Mouse (Mus musculus) MEL (cell line): Measurements from ENCODE around the gene Agtrap. TPM values are rescaled to one million over a fixed set of nuclear protein-coding genes. Genes with fewer than 3 reads are reported as not detected.

Experiments
- DNase-seq: peaks from one replicate; pipeline ENCODE4 v3.0.0; 2011; ENCODE audit warnings: low read depth, low spot score
- H3K27ac ChIP-seq: 2 replicates; pipeline ENCODE4 v1.5.1; 2012; ENCODE audit warnings: low read depth, mild to moderate bottlenecking, control low read depth, low read length, moderate library complexity; ENCODE audit not compliant: control insufficient read depth
- H3K27me3 ChIP-seq, 2 experiments: fragments of 150-350 bp in 1 of 2; sonication (generic) in 1 of 2; 2 replicates each; pipeline ENCODE4 v1.6.1; 2012; ENCODE audit warnings: low read length in 2 of 2, mild to moderate bottlenecking in 2 of 2, improper control_type of control experiment in 1 of 2, moderate library complexity in 1 of 2; ENCODE audit not compliant: insufficient read depth in 2 of 2, control insufficient read depth in 1 of 2
- H3K36me3 ChIP-seq, 2 experiments: 2 replicates each; pipeline ENCODE4 v1.6.1; 2012 to 2014; ENCODE audit warnings: low read length in 2 of 2, improper control_type of control experiment in 1 of 2, inconsistent platforms in 1 of 2, mild to moderate bottlenecking in 1 of 2; ENCODE audit not compliant: insufficient read depth in 2 of 2, control insufficient read depth in 1 of 2
- H3K4me1 ChIP-seq, 2 experiments: fragments of 150-350 bp in 1 of 2; sonication (generic) in 1 of 2; 2 replicates each; pipeline ENCODE4 v1.6.1; 2012; ENCODE audit warnings: low read length in 2 of 2, improper control_type of control experiment in 1 of 2, mild to moderate bottlenecking in 1 of 2; ENCODE audit not compliant: insufficient read depth in 2 of 2, control insufficient read depth in 1 of 2
- H3K4me3 ChIP-seq, 2 experiments: fragments of 150-350 bp in 1 of 2; sonication (generic) in 1 of 2; 2 replicates each; pipeline ENCODE4 v1.5.1; 2012; ENCODE audit warnings: low read depth in 2 of 2, low read length in 2 of 2, mild to moderate bottlenecking in 2 of 2, moderate library complexity in 2 of 2, control low read depth in 1 of 2, improper control_type of control experiment in 1 of 2; ENCODE audit not compliant: control insufficient read depth in 1 of 2, insufficient read depth in 1 of 2
- H3K79me2 ChIP-seq: 2 replicates; pipeline ENCODE4 v1.6.1; 2012; ENCODE audit warnings: mild to moderate bottlenecking, low read length, moderate library complexity; ENCODE audit not compliant: control insufficient read depth, poor library complexity, insufficient read depth
- H3K9ac ChIP-seq: 2 replicates; pipeline ENCODE4 v1.6.1; 2012; ENCODE audit warnings: low read depth, mild to moderate bottlenecking, control low read depth, low read length, moderate library complexity; ENCODE audit not compliant: control insufficient read depth, poor library complexity, severe bottlenecking
- H3K9me3 ChIP-seq: fragments of 150-350 bp; sonication (generic); replicated peaks from 2 replicates; pipeline ENCODE4 v1.6.1; 2012; ENCODE audit warnings: mild to moderate bottlenecking, low read length, improper control_type of control experiment, moderate library complexity; ENCODE audit not compliant: insufficient read depth
- BHLHE40 ChIP-seq: IDR thresholded peaks from 2 replicates; pipeline ENCODE4 v1.6.1; 2012; ENCODE audit warnings: low read depth, mild to moderate bottlenecking, inconsistent platforms, low read length, improper control_type of control experiment, borderline replicate concordance
- CHD2 ChIP-seq: IDR thresholded peaks from 2 replicates; pipeline ENCODE4 v1.6.1; 2011; ENCODE audit warnings: low read length, improper control_type of control experiment
- CTCF ChIP-seq, 3 experiments: IDR thresholded peaks in 2 of 3; conservative IDR thresholded peaks in 1 of 3; 2 replicates each; pipeline ENCODE4 v1.5.1; 2011 to 2012; ENCODE audit warnings: low read length in 3 of 3, low read depth in 2 of 3, mild to moderate bottlenecking in 2 of 3, improper control_type of control experiment in 1 of 3, inconsistent platforms in 1 of 3, mixed read lengths in 1 of 3, moderate library complexity in 1 of 3; ENCODE audit not compliant: control insufficient read depth in 1 of 3, insufficient read depth in 1 of 3, poor library complexity in 1 of 3, severe bottlenecking in 1 of 3
- ETS1 ChIP-seq: IDR thresholded peaks from 2 replicates; pipeline ENCODE4 v1.6.1; 2012; ENCODE audit warnings: low read depth, mild to moderate bottlenecking, inconsistent platforms, low read length, improper control_type of control experiment, moderate library complexity
- GABPA ChIP-seq: IDR thresholded peaks from 2 replicates; pipeline ENCODE4 v1.6.1; 2012; ENCODE audit warnings: low read depth, mild to moderate bottlenecking, inconsistent platforms, low read length, improper control_type of control experiment, moderate library complexity
- HCFC1 ChIP-seq: IDR thresholded peaks from 2 replicates; pipeline ENCODE4 v1.6.1; 2012; ENCODE audit warnings: low read depth, mild to moderate bottlenecking, inconsistent platforms, low read length, improper control_type of control experiment, moderate library complexity
- KAT2A ChIP-seq: conservative IDR thresholded peaks from 2 replicates; pipeline ENCODE4 v1.6.1; 2012; ENCODE audit warnings: low read depth, low read length, improper control_type of control experiment, inconsistent platforms
- MAFK ChIP-seq: IDR thresholded peaks from 2 replicates; pipeline ENCODE4 v1.6.1; 2011; ENCODE audit warnings: low read depth, mild to moderate bottlenecking, low read length, improper control_type of control experiment, borderline replicate concordance
- MEF2A ChIP-seq: IDR thresholded peaks from 2 replicates; pipeline ENCODE4 v1.6.1; 2014; ENCODE audit warnings: low read depth, mild to moderate bottlenecking, inconsistent platforms, low read length, improper control_type of control experiment; ENCODE audit not compliant: poor library complexity, insufficient replicate concordance, severe bottlenecking; ENCODE audit errors: extremely low read depth
- MYC ChIP-seq: IDR thresholded peaks from 2 replicates; pipeline ENCODE4 v1.6.1; 2011; ENCODE audit warnings: low read depth, mild to moderate bottlenecking, low read length, improper control_type of control experiment, moderate library complexity
- NELFE ChIP-seq: IDR thresholded peaks from 2 replicates; pipeline ENCODE4 v1.6.1; 2011; ENCODE audit warnings: low read depth, low read length, improper control_type of control experiment
- NRF1 ChIP-seq: IDR thresholded peaks from 2 replicates; pipeline ENCODE4 v1.6.1; 2014; ENCODE audit warnings: low read depth, mild to moderate bottlenecking, inconsistent platforms, low read length, improper control_type of control experiment, moderate library complexity; ENCODE audit not compliant: poor library complexity, insufficient read depth, severe bottlenecking
- POLR2AphosphoS2 ChIP-seq: IDR thresholded peaks from 2 replicates; pipeline ENCODE4 v1.6.1; 2011; ENCODE audit warnings: low read length, improper control_type of control experiment
- RAD21 ChIP-seq: IDR thresholded peaks from 2 replicates; pipeline ENCODE4 v1.6.1; 2011; ENCODE audit warnings: mild to moderate bottlenecking, low read depth, low read length, improper control_type of control experiment
- RCOR1 ChIP-seq: IDR thresholded peaks from 2 replicates; pipeline ENCODE4 v1.6.1; 2012; ENCODE audit warnings: low read depth, mild to moderate bottlenecking, inconsistent platforms, low read length, improper control_type of control experiment
- TBP ChIP-seq: IDR thresholded peaks from 2 replicates; pipeline ENCODE4 v1.8.0; 2011; ENCODE audit warnings: low read depth, low read length, improper control_type of control experiment
- USF1 ChIP-seq: IDR thresholded peaks from 2 replicates; pipeline ENCODE4 v1.6.1; 2014; ENCODE audit warnings: low read depth, mild to moderate bottlenecking, inconsistent platforms, low read length, improper control_type of control experiment, moderate library complexity
- USF2 ChIP-seq, 2 experiments: IDR thresholded peaks; 2 replicates each; pipeline ENCODE4 v1.6.1; 2011 to 2012; ENCODE audit warnings: improper control_type of control experiment in 2 of 2, low read length in 2 of 2, borderline replicate concordance in 1 of 2, inconsistent platforms in 1 of 2, low read depth in 1 of 2, mild to moderate bottlenecking in 1 of 2; ENCODE audit not compliant: insufficient read depth in 1 of 2
- ZKSCAN1 ChIP-seq: IDR thresholded peaks from 2 replicates; pipeline ENCODE4 v1.6.1; 2012; ENCODE audit warnings: low read depth, mild to moderate bottlenecking, inconsistent platforms, low read length, improper control_type of control experiment, moderate library complexity
- ZNF384 ChIP-seq: IDR thresholded peaks from 2 replicates; pipeline ENCODE4 v1.6.1; 2012; ENCODE audit warnings: low read depth, mild to moderate bottlenecking, inconsistent platforms, low read length, improper control_type of control experiment
- polyA plus RNA-seq, 2 experiments: library from polyadenylated mRNA; stranded (reverse) in 1 of 2; unstranded in 1 of 2; fragments of >175 nt in 1 of 2; fragments of >200 nt in 1 of 2; gene quantifications; 2 replicates each; pipeline versions ENCODE4 v1.2.1 to v1.2.4; 2012; ENCODE audit warnings: low replicate concordance in 2 of 2, low read depth in 1 of 2; ENCODE audit not compliant: insufficient read length in 2 of 2, insufficient read depth in 1 of 2, missing spikeins in 1 of 2
- total RNA-seq: library from RNA; depleted of rRNA; stranded (reverse); fragments of 300-350 nt; gene quantifications from 2 replicates; pipeline ENCODE4 v1.2.3, GENCODE M21; 2012

Gene Agtrap
- total and polyA plus RNA-seq, 3 experiments, result 5.0 to 16.0 TPM; not detected in 1

DNA sequence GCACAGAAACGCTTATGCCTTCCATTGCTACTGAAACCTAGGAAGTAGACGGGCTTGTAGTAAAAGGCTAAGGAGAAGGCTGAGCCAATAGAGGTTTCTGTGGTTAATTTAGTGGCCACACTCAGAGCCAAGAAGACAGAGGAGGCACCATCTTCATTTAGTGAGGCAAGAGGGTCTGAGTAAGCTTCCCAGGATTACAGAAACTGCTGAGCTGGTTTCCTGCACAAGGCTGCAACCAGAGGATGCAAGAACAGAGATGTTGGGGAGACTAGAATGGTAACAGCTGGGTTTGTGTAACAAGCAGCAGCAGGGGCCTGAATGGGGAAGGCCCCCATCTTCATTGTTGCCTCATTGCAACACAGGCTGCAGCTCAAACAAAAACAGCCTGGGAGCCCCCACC is 40.8 kb upstream of the Agtrap start:
- Histone ChIP-seq H3K27ac (no peak overlapping the region), H3K36me3 (no peaks in the 10 kb centered on the region), H3K4me1 (no peaks in the 10 kb centered on the region), H3K9me3 (no peaks in the 10 kb centered on the region), H3K4me3 (no peak overlapping the region), H3K79me2 (no peaks in the 10 kb centered on the region), H3K27me3 (no peaks in the 10 kb centered on the region; a peak in 2 of 4 replicates), H3K9ac (no peak overlapping the region)
- TF ChIP-seq HCFC1 (no peak), GABPA (no peak), CTCF (IDR thresholded peaks at IDR 0.05 in 2 of 3, conservative IDR thresholded peaks at IDR 0.05 in 1 of 3; ENCODE audit: control insufficient read depth in 1 of 3, insufficient read depth in 1 of 3, low read depth in 2 of 3, low read length in 3 of 3, poor library complexity in 1 of 3, severe bottlenecking in 1 of 3) (no peak), NRF1 (no peak), RCOR1 (no peak), BHLHE40 (no peak), ZKSCAN1 (no peak), MAFK (no peak), RAD21 (no peak), NELFE (no peak), ETS1 (no peak), POLR2AphosphoS2 (no peak)
- no peak for DNase-seq

DNA sequence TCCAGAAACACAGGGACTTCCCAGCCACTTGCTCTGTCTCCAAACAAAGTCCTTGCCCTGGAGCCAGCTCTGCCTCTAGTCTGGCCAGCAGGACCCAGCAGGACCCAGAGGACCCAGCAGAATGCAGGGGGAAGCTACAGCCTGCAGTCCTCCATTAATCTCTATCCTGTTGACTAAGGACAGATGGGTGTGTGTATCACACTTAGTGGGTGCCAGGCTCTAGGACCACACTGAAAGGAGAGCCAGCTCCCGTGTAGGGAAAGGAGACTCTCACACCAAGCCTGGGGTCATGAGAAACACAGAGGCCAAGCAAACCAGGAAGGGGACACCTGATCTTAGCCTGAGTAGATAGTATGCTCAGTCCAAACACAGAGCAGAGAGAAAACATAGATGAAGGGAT is 40.4 kb upstream of the Agtrap start:
- Histone ChIP-seq H3K27me3 (peaks cover 0 to 3% of the 10 kb centered on the region in 2 experiments; a peak in 3 of 4 replicates), H3K79me2 (no peaks in the 10 kb centered on the region), H3K4me3 (no peak overlapping the region), H3K27ac (no peak overlapping the region), H3K36me3 (no peaks in the 10 kb centered on the region), H3K9me3 (no peaks in the 10 kb centered on the region), H3K9ac (no peak overlapping the region), H3K4me1 (no peaks in the 10 kb centered on the region)
- no peak for DNase-seq
- TF ChIP-seq USF1 (no peak), TBP (no peak), RCOR1 (no peak), CTCF (IDR thresholded peaks at IDR 0.05 in 2 of 3, conservative IDR thresholded peaks at IDR 0.05 in 1 of 3; ENCODE audit: control insufficient read depth in 1 of 3, insufficient read depth in 1 of 3, low read depth in 2 of 3, low read length in 3 of 3, poor library complexity in 1 of 3, severe bottlenecking in 1 of 3) (no peak), NELFE (no peak), ZNF384 (no peak), USF2 (IDR thresholded peaks at IDR 0.05; ENCODE audit: borderline replicate concordance in 1 of 2, insufficient read depth in 1 of 2, low read depth in 1 of 2, low read length in 2 of 2) (no peak), MYC (no peak), KAT2A (no peak), MEF2A (no peak), CHD2 (no peak), POLR2AphosphoS2 (no peak), NRF1 (no peak)
